Mouse (Mus musculus) left cerebral cortex, adult 6 months (tissue): ENCODE results near the gene Gtpbp2. TPM values are rescaled to one million over a fixed set of nuclear protein-coding genes. Genes with fewer than 3 reads are reported as not detected.

Source experiments
- long read RNA-seq, 2 experiments: library from polyadenylated mRNA; unstranded; transcript quantifications; one replicate each; pipeline ENCODE4 v2.0.0; 2019 to 2020
- polyA plus RNA-seq: library from polyadenylated mRNA; unstranded; fragments of <200 nt; fragmentation: Nextera tagmentation; gene quantifications from 2 replicates; pipeline ENCODE4 v1.2.3, GENCODE M21; 2021

Gtpbp2 gene
- 6.1 and 7.3 TPM in 2 replicates for polyA plus RNA-seq
- long read RNA-seq, experiment 1, transcript Gtpbp2-201 (12 exons, 2,966 nt): major isoform, 13 of 46 reads
- long read RNA-seq, experiment 1, partial matches to known transcripts: 13 of 46 reads
- long read RNA-seq, experiment 1, other reads (novel, unspliced or antisense): 16 of 46 reads
- long read RNA-seq, experiment 2, partial matches to known transcripts: 6 of 18 reads
- long read RNA-seq, experiment 2, other reads (novel, unspliced or antisense): 7 of 18 reads

GRCm38 (mm10) chr17:46160686-46161085 lies at the start of gene Gtpbp2:
TSS of gene Gtpbp2 (plus strand) at chr17:46161032.

GRCm38 (mm10) chr17:46143578-46144423 lies 17.0 kb upstream of the Gtpbp2 start, which contains the start of gene Rsph9:
TSS of gene Rsph9 (minus strand) at chr17:46144216.

GRCm38 (mm10) chr17:46152847-46153782 lies 7.7 kb upstream of the Gtpbp2 start, which contains the start of gene Mad2l1bp:
TSS of gene Mad2l1bp (minus strand) at chr17:46153553.

GRCm38 (mm10) chr17:46202421-46203071 lies 41.7 kb downstream of the Gtpbp2 start, which contains the start of the genes Polh and Xpo5:
TSS of gene Polh (minus strand) at chr17:46202645.
TSS of gene Xpo5 (plus strand) at chr17:46202782.

Other genes starting within 250 kb of the Gtpbp2 start
- 2.1 and 6.9 TPM in 2 replicates for gene Vegfa, start 128.7 kb upstream of the Gtpbp2 start, polyA plus RNA-seq
- gene Mrps18a, start 50.0 kb upstream of the Gtpbp2 start, polyA plus RNA-seq: 187 and 198 TPM in 2 replicates
- 45.6 and 46.3 TPM in 2 replicates for gene Rsph9, start 16.8 kb upstream of the Gtpbp2 start, polyA plus RNA-seq
- 17.2 and 17.9 TPM in 2 replicates for gene Mad2l1bp, start 7.5 kb upstream of the Gtpbp2 start, polyA plus RNA-seq
- 2.7 and 3.6 TPM in 2 replicates for gene Polh, start 41.6 kb downstream of the Gtpbp2 start, polyA plus RNA-seq
- gene Xpo5, start 41.8 kb downstream of the Gtpbp2 start, polyA plus RNA-seq: 8.4 and 8.7 TPM in 2 replicates
- 35.9 and 43.3 TPM in 2 replicates for gene Polr1c, start 87.0 kb downstream of the Gtpbp2 start, polyA plus RNA-seq
- gene Yipf3, start 87.0 kb downstream of the Gtpbp2 start, polyA plus RNA-seq: 148 and 184 TPM in 2 replicates
- 10.8 and 17.0 TPM in 2 replicates for gene Lrrc73, start 92.5 kb downstream of the Gtpbp2 start, polyA plus RNA-seq
- 11.8 and 14.0 TPM in 2 replicates for gene Tjap1, start 122.0 kb downstream of the Gtpbp2 start, polyA plus RNA-seq
- 11.2 and 12.2 TPM in 2 replicates for gene Dlk2, start 136.4 kb downstream of the Gtpbp2 start, polyA plus RNA-seq
- 2.4 and 3.1 TPM in 2 replicates for gene Abcc10, start 167.3 kb downstream of the Gtpbp2 start, polyA plus RNA-seq
- 4.4 and 12.0 TPM in 2 replicates for gene Zfp318, start 222.7 kb downstream of the Gtpbp2 start, polyA plus RNA-seq